Mouse (Mus musculus) midbrain, embryonic 12.5 days (tissue): ENCODE results near the gene Wdr86. TPM values are rescaled to one million over a fixed set of nuclear protein-coding genes. Genes with fewer than 3 reads are reported as not detected.
"Not testable (repeated sequence)": the region's sequence is repeated elsewhere in the genome, so short reads cannot be mapped to it uniquely, and the experiment has no call there.

Source experiments
- ATAC-seq: fragments of 200-750 bp; cut with Nextera tagmentation; 2 replicates; pipeline ENCODE4 v1.8.0; 2017; ENCODE audit warnings: low read depth, moderate TSS enrichment, moderate library complexity; ENCODE audit not compliant: low FRiP score
- H3K27ac ChIP-seq: fragments of 300-500 bp; sonication (generic); replicated peaks from 2 replicates; pipeline ENCODE4 v1.5.1; 2016; ENCODE audit warnings: mild to moderate bottlenecking
- H3K27me3 ChIP-seq: fragments of 300-500 bp; sonication (generic); 2 replicates; pipeline ENCODE4 v1.6.1; 2016; ENCODE audit warnings: mild to moderate bottlenecking
- H3K36me3 ChIP-seq: fragments of 300-500 bp; sonication (generic); 2 replicates; pipeline ENCODE4 v1.6.1; 2016
- H3K4me1 ChIP-seq: fragments of 300-500 bp; sonication (generic); 2 replicates; pipeline ENCODE4 v1.6.1; 2016
- H3K4me2 ChIP-seq: fragments of 300-500 bp; sonication (generic); replicated peaks from 2 replicates; pipeline ENCODE4 v1.6.1; 2016; ENCODE audit warnings: mild to moderate bottlenecking, moderate library complexity
- H3K4me3 ChIP-seq: fragments of 300-500 bp; sonication (generic); 2 replicates; pipeline ENCODE4 v1.5.1; 2016; ENCODE audit warnings: mild to moderate bottlenecking
- H3K9ac ChIP-seq: fragments of 300-500 bp; sonication (generic); replicated peaks from 2 replicates; pipeline ENCODE4 v1.6.1; 2016; ENCODE audit warnings: mild to moderate bottlenecking, moderate library complexity
- H3K9me3 ChIP-seq: fragments of 300-500 bp; sonication (generic); 2 replicates; pipeline ENCODE4 v1.6.1; 2016; ENCODE audit warnings: mild to moderate bottlenecking
- WGBS: fragments of 180-500 bp; shearing (Covaris S2); methylation state at CpG from one replicate; pipeline ENCODE4 v1.1.7; 2016; 5-methylcytosine and 5-hydroxymethylcytosine counted together
- polyA plus RNA-seq: library from polyadenylated mRNA; unstranded; fragments of >200 nt; fragmentation: Nextera tagmentation; extraction: Ambion mirVana; gene quantifications from 2 replicates; pipeline ENCODE4 v1.2.1, GENCODE M21; 2016

Wdr86 gene
- polyA plus RNA-seq, 1 experiment from 2014 or later, result 11.7 TPM

DNA sequence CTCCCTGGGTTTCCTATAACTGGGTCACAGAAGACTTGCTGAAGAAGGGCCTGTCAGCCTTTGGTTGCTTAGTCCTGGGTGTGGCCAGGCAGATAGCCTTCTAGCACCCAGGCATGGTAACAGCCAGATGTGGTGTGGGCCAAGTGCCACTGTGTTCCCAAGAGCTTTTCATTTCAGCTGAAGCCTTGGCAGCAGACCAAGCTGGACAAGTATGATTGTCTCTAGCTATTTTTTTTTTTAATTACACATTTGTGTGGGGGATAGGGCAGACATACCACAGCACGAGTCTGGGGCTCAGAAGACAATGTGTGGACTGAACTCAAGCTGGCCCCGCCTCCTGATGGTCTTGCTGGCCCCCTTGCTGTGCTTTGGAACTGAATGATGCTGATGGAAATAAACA, 20.6 kb downstream of the Wdr86 start:
- 79% methylated on average over 2 of the region's 2 CpGs for WGBS
- no peak overlapping the region for H3K9ac ChIP-seq
- H3K27me3 ChIP-seq, result no peaks in the 10 kb centered on the region
- H3K27ac ChIP-seq, result no peak overlapping the region
- peaks cover 67% of the 10 kb centered on the region for H3K36me3 ChIP-seq
- H3K4me3 ChIP-seq, result no peak overlapping the region
- no peak overlapping the region for H3K4me2 ChIP-seq
- peaks cover 3% of the 10 kb centered on the region; the same call in 1 of the 2 replicates for H3K9me3 ChIP-seq
- H3K4me1 ChIP-seq, result no peaks in the 10 kb centered on the region
- no peak for ATAC-seq

GRCm38 (mm10) chr5:24704615-24705014, 25.9 kb downstream of the Wdr86 start:
- Histone ChIP-seq H3K4me3 (no peak overlapping the region), H3K9ac (no peak overlapping the region), H3K9me3 (no peaks in the 10 kb centered on the region), H3K36me3 (peaks cover 96% of the 10 kb centered on the region), H3K27ac (no peak overlapping the region), H3K27me3 (no peaks in the 10 kb centered on the region), H3K4me1 (peaks cover 6% of the 10 kb centered on the region; the same call in 1 of the 2 replicates), H3K4me2 (no peak overlapping the region)
- whole genome bisulfite sequencing, result 92% methylated on average over 8 of the region's 8 CpGs
- ATAC-seq, result no peak

DNA sequence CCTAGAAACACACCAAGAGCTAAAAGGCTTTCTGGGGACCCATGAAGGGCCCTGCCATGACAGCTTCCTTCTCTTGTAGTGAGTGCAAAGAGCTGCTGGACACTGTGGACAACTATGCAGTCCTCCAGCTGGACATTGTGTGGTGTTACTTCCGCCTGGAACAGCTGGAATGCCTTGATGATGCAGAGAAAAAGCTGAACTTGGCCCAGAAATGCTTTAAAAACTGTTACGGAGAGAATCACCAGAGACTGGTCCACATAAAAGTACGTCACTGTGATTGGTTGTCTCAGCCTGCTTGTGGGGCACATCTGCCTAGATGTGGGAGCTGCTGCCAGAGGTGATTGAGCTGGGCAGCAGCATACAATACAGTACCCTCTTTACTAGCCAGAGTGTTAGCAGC, 29.3 kb downstream of the Wdr86 start:
- Histone ChIP-seq H3K9ac (no peak overlapping the region), H3K4me3 (no peak overlapping the region), H3K9me3 (no peaks in the 10 kb centered on the region), H3K4me1 (peaks cover 6% of the 10 kb centered on the region; the same call in 1 of the 2 replicates), H3K36me3 (peaks cover 93% of the 10 kb centered on the region), H3K27ac (peak overlapping the region; percentile 69; the same call in 1 of the 2 replicates), H3K4me2 (no peak overlapping the region), H3K27me3 (no peaks in the 10 kb centered on the region)
- 93% methylated on average over 3 of the region's 3 CpGs for WGBS
- ATAC-seq, result no peak

DNA sequence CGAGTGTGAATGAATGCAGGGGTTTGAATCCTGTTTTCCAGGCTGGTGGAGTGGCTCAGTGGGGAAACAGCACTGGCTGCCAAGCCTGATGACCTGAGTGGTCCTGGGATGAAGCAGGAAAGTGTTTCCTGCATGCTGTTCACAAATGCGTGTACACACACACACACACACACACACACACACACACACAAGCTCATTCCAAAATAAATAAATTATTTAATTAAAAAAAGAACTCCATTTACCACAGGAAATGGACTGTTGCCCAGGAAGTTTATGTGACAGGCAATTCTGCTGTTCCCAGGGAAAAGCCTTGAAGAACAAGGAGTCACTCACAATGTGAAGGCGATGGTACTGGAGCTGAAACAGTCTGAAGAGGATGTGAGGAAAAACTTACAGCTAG, 33.8 kb downstream of the Wdr86 start:
- 76% methylated on average over 3 of the region's 3 CpGs for WGBS
- H3K4me2 ChIP-seq, result no peak overlapping the region
- H3K27me3 ChIP-seq, result no peaks in the 10 kb centered on the region
- no peaks in the 10 kb centered on the region for H3K9me3 ChIP-seq
- peaks cover 88% of the 10 kb centered on the region for H3K36me3 ChIP-seq
- no peak overlapping the region for H3K27ac ChIP-seq
- peaks cover 6% of the 10 kb centered on the region; the same call in 1 of the 2 replicates for H3K4me1 ChIP-seq
- no peak overlapping the region for H3K9ac ChIP-seq
- H3K4me3 ChIP-seq, result no peak overlapping the region
- no peak for ATAC-seq

DNA sequence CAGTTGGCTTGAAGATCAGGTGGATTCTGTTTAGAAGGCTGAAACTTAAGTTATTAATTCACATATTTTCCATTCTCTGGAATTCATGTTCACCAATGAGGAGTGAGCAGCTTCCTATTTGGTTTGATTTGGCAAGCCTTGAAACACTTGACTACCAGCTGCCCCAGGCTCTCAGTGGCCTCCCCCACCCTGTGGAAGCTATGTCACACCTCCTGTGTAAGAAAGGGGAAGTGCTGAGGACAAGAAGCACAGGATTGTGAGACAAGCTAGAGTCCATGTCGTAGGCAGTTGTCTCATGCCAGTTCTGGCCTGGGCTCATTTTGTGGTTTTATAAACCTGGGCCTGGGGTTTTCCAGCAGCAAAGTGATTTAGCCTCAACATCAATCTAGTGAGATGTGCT, 42.8 kb downstream of the Wdr86 start:
- Histone ChIP-seq H3K27ac (no peak overlapping the region), H3K27me3 (no peaks in the 10 kb centered on the region), H3K4me1 (peaks cover 9% of the 10 kb centered on the region), H3K9me3 (no peaks in the 10 kb centered on the region), H3K36me3 (peaks cover 34% of the 10 kb centered on the region), H3K9ac (no peak overlapping the region), H3K4me2 (no peak overlapping the region), H3K4me3 (no peak overlapping the region)
- 94% methylated on average over 1 of the region's 1 CpGs for WGBS
- ATAC-seq, result no peak

DNA sequence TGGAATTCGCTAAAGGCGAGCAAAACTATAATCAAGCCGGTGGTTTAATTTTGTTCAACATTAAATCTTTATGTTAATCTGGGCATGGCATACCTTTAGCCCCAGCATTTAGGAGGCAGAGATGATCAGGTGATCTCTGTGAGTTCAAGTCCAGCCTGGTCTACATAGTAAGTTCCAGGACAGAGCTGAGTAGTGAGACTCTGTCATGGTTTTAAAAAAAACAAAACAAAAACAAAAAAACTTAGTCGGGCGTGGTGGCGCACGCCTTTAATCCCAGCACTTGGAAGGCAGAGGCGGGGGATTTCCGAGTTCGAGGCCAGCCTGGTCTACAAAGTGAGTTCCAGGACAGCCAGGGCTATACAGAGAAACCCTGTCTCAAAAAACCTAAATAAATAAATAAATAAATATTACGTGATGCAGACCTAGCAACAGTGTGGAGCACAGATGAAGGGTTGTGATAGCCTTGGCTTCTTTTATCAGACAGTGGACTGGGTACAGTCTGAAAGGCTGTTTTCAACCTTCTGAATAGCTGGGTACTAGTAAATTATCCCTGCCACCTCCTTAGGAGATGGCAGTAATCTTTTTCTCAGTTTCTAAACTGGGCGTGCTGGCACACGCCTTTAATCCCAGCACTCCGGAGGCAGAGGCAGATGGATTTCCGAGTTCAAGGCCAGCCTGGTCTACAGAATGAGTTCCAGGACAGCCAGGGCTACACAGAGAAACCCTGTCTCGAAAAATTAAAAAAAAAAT, 43.7 kb downstream of the Wdr86 start:
- H3K9me3 ChIP-seq, ATAC-seq, H3K4me1 ChIP-seq, H3K27me3 ChIP-seq, H3K27ac ChIP-seq: not testable (repeated sequence)
- 78% methylated on average over 16 of the region's 16 CpGs for WGBS
- peaks cover 27% of the 10 kb centered on the region for H3K36me3 ChIP-seq
- peak overlapping the region; percentile 81; the same call in 1 of the 2 replicates for H3K9ac ChIP-seq
- H3K4me3 ChIP-seq, result peak overlapping the region; percentile 96
- H3K4me2 ChIP-seq, result peak overlapping the region; percentile 68

DNA sequence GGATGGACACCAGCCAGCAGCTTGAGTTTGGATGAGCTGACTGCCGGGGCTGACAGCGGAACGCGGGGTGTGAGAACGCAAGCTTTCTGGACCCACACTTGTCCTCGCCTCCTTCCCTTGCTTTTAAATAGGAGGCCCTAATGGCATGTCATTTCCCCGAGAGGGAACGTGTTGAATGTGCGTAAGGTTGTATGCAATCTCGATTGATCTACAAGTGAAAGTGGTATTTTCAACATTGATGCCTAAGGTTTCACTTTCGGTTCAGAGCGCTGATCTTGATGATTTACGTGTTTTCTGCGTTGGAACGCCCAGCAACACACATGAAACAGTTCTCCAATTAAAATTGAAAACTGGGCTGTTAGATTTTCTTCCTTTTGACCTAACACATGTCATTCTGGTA, 44.4 kb downstream of the Wdr86 start:
- Histone ChIP-seq H3K4me2 (peak overlapping the region; percentile 68), H3K27me3 (no peaks in the 10 kb centered on the region), H3K4me1 (peaks cover 9% of the 10 kb centered on the region), H3K27ac (peak overlapping the region; percentile 93), H3K4me3 (peak overlapping the region; percentile 96), H3K36me3 (peaks cover 21% of the 10 kb centered on the region), H3K9ac (peak overlapping the region; percentile 81), H3K9me3 (no peaks in the 10 kb centered on the region)
- 3% methylated on average over 15 of the region's 15 CpGs for WGBS
- ATAC-seq, result peak; percentile 21; the same call in 1 of the 2 replicates

GRCm38 (mm10) chr5:24685366-24686093, 45.0 kb downstream of the Wdr86 start, which contains the start of gene Nub1:
Nub1 (plus strand) TSS chr5:24685532.
- no peaks in the 10 kb centered on the region for H3K27me3 ChIP-seq
- 1% methylated on average over 53 of the region's 53 CpGs for WGBS
- H3K4me1 ChIP-seq, result peaks cover 9% of the 10 kb centered on the region
- peak within 1 kb of the TSS; percentile 81 for H3K9ac ChIP-seq
- peak within 1 kb of the TSS; percentile 68 for H3K4me2 ChIP-seq
- peak; percentile 96 for ATAC-seq
- peaks cover 14% of the 10 kb centered on the region for H3K36me3 ChIP-seq
- peak within 1 kb of the TSS; percentile 93 for H3K27ac ChIP-seq
- peak within 1 kb of the TSS; percentile 96 for H3K4me3 ChIP-seq
- no peaks in the 10 kb centered on the region for H3K9me3 ChIP-seq

DNA sequence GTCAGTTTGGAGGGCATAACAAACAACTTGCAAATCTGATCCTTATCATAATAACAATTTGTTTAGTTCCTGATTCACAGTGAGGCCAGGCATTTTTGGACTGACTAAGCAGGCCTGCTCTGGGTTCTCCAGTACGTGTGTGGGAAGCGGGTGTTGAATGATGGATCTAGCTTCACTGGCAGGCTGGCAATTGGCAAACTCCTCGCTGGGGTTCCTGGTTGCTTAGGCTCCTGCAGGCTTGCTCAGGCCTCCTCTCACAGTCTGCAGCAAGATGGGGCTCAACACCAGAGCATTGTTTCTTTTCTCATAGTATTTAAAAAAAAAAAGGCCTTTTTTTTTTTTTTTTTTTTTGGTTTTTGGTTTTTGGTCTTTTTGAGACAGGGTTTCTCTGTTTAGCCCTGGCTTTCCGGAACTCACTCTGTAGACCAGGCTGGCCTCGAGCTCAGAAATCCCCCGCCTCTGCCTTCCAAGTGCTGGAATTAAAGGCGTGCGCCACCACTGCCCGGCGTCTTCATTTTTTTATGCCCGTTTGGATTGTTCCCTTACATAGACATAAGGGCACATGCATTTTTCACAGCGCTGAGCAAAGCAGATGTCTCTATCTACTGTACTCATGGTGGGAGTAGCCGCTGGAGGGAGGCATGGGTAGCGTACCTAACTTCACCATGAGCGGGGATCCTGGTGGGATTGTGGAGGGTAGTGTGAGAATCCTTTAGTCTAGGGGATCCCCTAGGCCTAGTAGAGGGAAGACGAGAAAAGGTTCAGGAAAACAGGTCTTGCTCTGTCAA, 45.8 kb downstream of the Wdr86 start:
- peak; percentile 53 for ATAC-seq
- Histone ChIP-seq H3K4me2 (peak overlapping the region; percentile 68), H3K27me3 (no peaks in the 10 kb centered on the region), H3K27ac (peak overlapping the region; percentile 93), H3K4me1 (peaks cover 9% of the 10 kb centered on the region), H3K4me3 (peak overlapping the region; percentile 96), H3K9me3 (no peaks in the 10 kb centered on the region), H3K36me3 (peaks cover 11% of the 10 kb centered on the region), H3K9ac (peak overlapping the region; percentile 54)
- WGBS, result 30% methylated on average over 16 of the region's 16 CpGs

DNA sequence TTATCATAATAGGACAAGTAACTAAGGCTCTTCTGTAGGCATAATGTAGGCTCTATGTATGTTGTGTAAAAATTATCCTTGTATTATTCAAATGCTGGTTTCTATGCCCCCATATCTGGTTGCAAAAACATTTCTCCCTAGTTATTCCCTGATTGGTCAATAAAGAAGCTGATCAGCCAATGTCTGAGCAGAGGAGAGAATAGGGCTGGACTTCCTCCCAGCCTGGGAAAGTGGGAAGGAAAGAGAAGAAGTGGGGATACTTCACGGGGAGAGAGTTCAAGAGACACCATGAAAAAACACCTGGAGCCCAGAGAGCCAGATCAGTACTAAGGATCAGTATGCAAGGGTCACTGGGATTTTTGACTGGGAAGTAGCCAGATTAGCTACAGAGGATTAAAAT, 49.1 kb downstream of the Wdr86 start:
- 56% methylated on average over 1 of the region's 1 CpGs for WGBS
- no peak for ATAC-seq
- Histone ChIP-seq H3K27me3 (no peaks in the 10 kb centered on the region), H3K9ac (no peak overlapping the region), H3K4me3 (no peak overlapping the region), H3K4me2 (no peak overlapping the region), H3K27ac (no peak overlapping the region), H3K9me3 (no peaks in the 10 kb centered on the region), H3K36me3 (no peaks in the 10 kb centered on the region), H3K4me1 (peaks cover 5% of the 10 kb centered on the region)

DNA sequence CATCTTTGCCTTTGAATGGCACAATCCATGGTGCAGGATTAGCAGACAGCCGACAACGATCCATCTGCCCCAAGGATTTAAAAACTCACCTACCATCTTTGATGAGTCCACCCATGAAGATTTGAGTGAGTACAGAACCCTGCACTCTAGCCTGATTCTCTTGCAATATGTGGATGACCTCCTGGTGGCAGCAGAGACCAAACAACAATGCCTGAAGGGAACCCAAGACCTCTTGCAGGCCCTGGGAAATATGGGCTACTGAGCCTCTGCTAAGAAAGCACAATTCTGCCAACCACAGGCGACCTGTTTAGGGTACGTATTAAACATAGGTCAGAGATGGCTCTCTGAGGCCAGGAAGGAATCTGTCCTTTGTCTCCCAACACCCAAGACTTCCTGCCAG, 56.3 kb downstream of the Wdr86 start:
- H3K9ac ChIP-seq, result no peak overlapping the region
- H3K4me2 ChIP-seq, result no peak overlapping the region
- H3K27ac ChIP-seq, result no peak overlapping the region
- H3K36me3 ChIP-seq, result no peaks in the 10 kb centered on the region
- ATAC-seq, result no peak
- 32% methylated on average over 4 of the region's 4 CpGs for WGBS
- H3K27me3 ChIP-seq, result no peaks in the 10 kb centered on the region
- no peaks in the 10 kb centered on the region for H3K9me3 ChIP-seq
- no peaks in the 10 kb centered on the region for H3K4me1 ChIP-seq
- H3K4me3 ChIP-seq, result no peak overlapping the region
